Mouse (Mus musculus) bone marrow macrophage, adult 2 months (primary cell): ENCODE results near the gene Poll.

Experiments used
- CTCF ChIP-seq: IDR thresholded peaks from 2 replicates; pipeline ENCODE4 v1.5.1; 2012; ENCODE audit warnings: low read depth, mild to moderate bottlenecking, low read length, moderate library complexity
- POLR2A ChIP-seq: IDR thresholded peaks from 2 replicates; pipeline ENCODE4 v1.6.1; 2012; ENCODE audit warnings: mild to moderate bottlenecking, low read depth, low read length, borderline replicate concordance

DNA sequence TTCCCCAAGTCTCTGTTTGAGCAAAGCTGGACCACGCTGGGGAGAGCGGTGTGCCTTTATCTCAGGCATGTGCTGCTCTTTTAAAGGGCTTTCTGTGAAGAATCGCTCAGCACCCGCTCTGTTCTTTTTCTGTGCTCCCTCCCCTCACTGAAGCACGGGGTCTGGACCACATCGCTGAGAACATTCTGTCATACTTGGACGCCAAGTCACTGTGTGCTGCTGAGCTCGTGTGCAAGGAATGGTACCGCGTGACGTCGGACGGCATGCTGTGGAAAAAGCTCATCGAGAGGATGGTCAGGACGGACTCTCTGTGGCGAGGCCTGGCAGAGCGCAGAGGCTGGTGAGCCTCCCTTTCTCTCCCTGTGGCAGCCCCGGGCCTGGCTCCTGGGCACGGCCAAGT, 52.8 kb downstream of the Poll start:
- TF ChIP-seq CTCF (no peak), POLR2A (no peak)
